In genomic region chr16:91378991-91379390, GRCm38 (mm10) we compare ENCODE assay signal across 11 mouse cellular contexts. TPM values are rescaled to one million over a fixed set of nuclear protein-coding genes. Genes with fewer than 3 reads are reported as not detected.
DNase-seq lines count a peak whose midpoint lies in the region; ATAC-seq and TF ChIP-seq lines count a peak whose summit lies in the region.
"Had no signal": no experiment of that assay in that cellular context is flagged by ENCODE, and none has a peak within 500 bp of the region (broad histone marks: within the 10 kb centered on the region; RNA-seq: fewer than 3 reads in every experiment).

No protein-coding gene starts in this region.

- peak overlapping the region; percentile 75; the same call in 1 of the 2 replicates for H3K27ac ChIP-seq in kidney, embryonic 16.5 days (ENCODE audit: low read length)
- H3K27ac ChIP-seq in embryonic facial prominence, embryonic 12.5 days, result peak overlapping the region; percentile 64
- peak overlapping the region; percentile 65 for H3K27ac ChIP-seq in hindbrain, postnatal 0 days
- H3K27ac ChIP-seq in neural tube, embryonic 14.5 days (ENCODE audit: low read depth, low read length), result peak overlapping the region; percentile 2; the same call in 1 of the 2 replicates

- H3K4me3 ChIP-seq in kidney, embryonic 16.5 days (ENCODE audit: low read length), result 0 out of 2 replicates have a peak overlapping the region, but pooled peaks have one; percentile 6
- no peak overlapping the region for H3K4me3 ChIP-seq in embryonic facial prominence, embryonic 12.5 days
- no peak overlapping the region for H3K4me3 ChIP-seq in hindbrain, postnatal 0 days (ENCODE audit: low read length)
- no peak overlapping the region for H3K4me3 ChIP-seq in neural tube, embryonic 14.5 days (ENCODE audit: low read depth, low read length)

- ATAC-seq in kidney, embryonic 16.5 days (ENCODE audit: low FRiP score, low TSS enrichment), result peak; percentile 78
- ATAC-seq in embryonic facial prominence, embryonic 12.5 days (ENCODE audit: insufficient number of reproducible peaks, insufficient read depth, low FRiP score, low TSS enrichment), result peak; percentile 65; the same call in 1 of the 2 replicates
- ATAC-seq in hindbrain, postnatal 0 days, result peak; percentile 69
- peak; percentile 44; the same call in 1 of the 2 replicates for ATAC-seq in neural tube, embryonic 14.5 days (ENCODE audit: low read depth)
- ATAC-seq: Patski had no signal

- no peaks in the 10 kb centered on the region for H3K27me3 ChIP-seq in kidney, embryonic 16.5 days (ENCODE audit: insufficient read depth, low read length)
- no peaks in the 10 kb centered on the region for H3K27me3 ChIP-seq in embryonic facial prominence, embryonic 12.5 days
- no peaks in the 10 kb centered on the region for H3K27me3 ChIP-seq in hindbrain, postnatal 0 days (ENCODE audit: insufficient read depth, low read length)
- no peaks in the 10 kb centered on the region for H3K27me3 ChIP-seq in neural tube, embryonic 14.5 days (ENCODE audit: control insufficient read depth, insufficient read depth, low read length)
- H3K27me3 ChIP-seq: Patski had no signal

- H3K36me3 ChIP-seq in kidney, embryonic 16.5 days (ENCODE audit: insufficient read depth, low read length), result peaks cover 9% of the 10 kb centered on the region
- peaks cover 14% of the 10 kb centered on the region for H3K36me3 ChIP-seq in embryonic facial prominence, embryonic 12.5 days
- peaks cover 5% of the 10 kb centered on the region for H3K36me3 ChIP-seq in hindbrain, postnatal 0 days (ENCODE audit: insufficient read depth, low read length)
- H3K36me3 ChIP-seq in neural tube, embryonic 14.5 days (ENCODE audit: control insufficient read depth, insufficient read depth, low read length), result no peaks in the 10 kb centered on the region

- no peak for TF ChIP-seq CTCF in hindbrain, postnatal 0 days (IDR thresholded peaks at IDR 0.05; ENCODE audit: low read depth)

- H3K9ac ChIP-seq in kidney, embryonic 16.5 days (replicated peaks; ENCODE audit: low read length), result 0 out of 2 replicates have a peak overlapping the region, but pooled peaks have one; percentile 5
- no peak overlapping the region for H3K9ac ChIP-seq in embryonic facial prominence, embryonic 12.5 days
- no peak overlapping the region for H3K9ac ChIP-seq in hindbrain, postnatal 0 days (replicated peaks; ENCODE audit: low read length)
- H3K9ac ChIP-seq in neural tube, embryonic 14.5 days (replicated peaks; ENCODE audit: low read depth, low read length), result no peak overlapping the region

- intact Hi-C loops in left cerebral cortex, postnatal 10 days (cut with DNase I), result loop anchor here (5.0 kb wide), 1 partner anchor 108 kb away; the partner anchor contains the start of gene Ifnar1

- DNase-seq in kidney, postnatal 14 days, result no peak
- no peak for DNase-seq in hindbrain, postnatal 0 days (ENCODE audit: low spot score)
- no peak for DNase-seq in thymus, postnatal 36 days
- no peak for DNase-seq in natural killer cell, adult 2 months (ENCODE audit: low spot score in 2 of 2)
- no peak for DNase-seq in left cerebral cortex, postnatal 10 days (ENCODE audit: extremely low spot score in 1 of 2, low spot score in 2 of 2)

- H3K4me1 ChIP-seq in kidney, embryonic 16.5 days (ENCODE audit: insufficient read depth, low read length), result peaks cover 23% of the 10 kb centered on the region
- peaks cover 11% of the 10 kb centered on the region for H3K4me1 ChIP-seq in embryonic facial prominence, embryonic 12.5 days
- no peaks in the 10 kb centered on the region for H3K4me1 ChIP-seq in hindbrain, postnatal 0 days (ENCODE audit: insufficient read depth, low read length)
- H3K4me1 ChIP-seq in neural tube, embryonic 14.5 days (ENCODE audit: control insufficient read depth, insufficient read depth, low read length), result peaks cover 1% of the 10 kb centered on the region; the same call in 1 of the 2 replicates

- H3K9me3 ChIP-seq in kidney, embryonic 16.5 days (ENCODE audit: low read length), result no peaks in the 10 kb centered on the region
- no peaks in the 10 kb centered on the region for H3K9me3 ChIP-seq in embryonic facial prominence, embryonic 12.5 days
- no peaks in the 10 kb centered on the region for H3K9me3 ChIP-seq in hindbrain, postnatal 0 days (ENCODE audit: low read length)
- no peaks in the 10 kb centered on the region for H3K9me3 ChIP-seq in neural tube, embryonic 14.5 days (ENCODE audit: control insufficient read depth, low read length)

- H3K4me2 ChIP-seq in kidney, embryonic 16.5 days (replicated peaks; ENCODE audit: low read depth, low read length), result peak overlapping the region; percentile 45
- H3K4me2 ChIP-seq in embryonic facial prominence, embryonic 12.5 days (replicated peaks), result peak overlapping the region; percentile 9; the same call in 1 of the 2 replicates
- no peak overlapping the region for H3K4me2 ChIP-seq in hindbrain, postnatal 0 days (ENCODE audit: low read depth, low read length)
- H3K4me2 ChIP-seq in neural tube, embryonic 14.5 days (ENCODE audit: low read depth, low read length), result no peak overlapping the region

- WGBS in kidney, embryonic 16.5 days, result 20% methylated on average over 9 of the region's 9 CpGs
- WGBS in embryonic facial prominence, embryonic 12.5 days, result 11% methylated on average over 9 of the region's 9 CpGs
- 39% methylated on average over 9 of the region's 9 CpGs for WGBS in hindbrain, postnatal 0 days
- WGBS in neural tube, embryonic 14.5 days, result 18% methylated on average over 9 of the region's 9 CpGs

RNA-seq across cellular contexts. Expression of gene Ifnar2, which starts 6.4 kb away (rescaled TPM):
- 55.5 and 56.2 TPM in 2 replicates for polyA plus RNA-seq in kidney, embryonic 16.5 days (2015; fragmentation: Nextera tagmentation; extraction: Ambion mirVana)
- 42.6 and 44.1 TPM in 2 replicates for polyA plus RNA-seq in embryonic facial prominence, embryonic 12.5 days (2016; fragmentation: Nextera tagmentation; extraction: Ambion mirVana)
- total RNA-seq in hindbrain, postnatal 0 days (2014; rRNA removed), result 18.3 and 20.9 TPM in 2 replicates
- 49.9 and 51.7 TPM in 2 replicates for polyA plus RNA-seq in hindbrain, postnatal 0 days (2015; fragmentation: Nextera tagmentation; extraction: Ambion mirVana)
- polyA plus RNA-seq in neural tube, embryonic 14.5 days (2014; fragmentation: Nextera tagmentation; extraction: Ambion mirVana), result 33.8 and 40.6 TPM in 2 replicates
- 10 to 100 TPM; 20.9 to 22.0 TPM for total RNA-seq in left cerebral cortex, postnatal 10 days (2021)

RNA-seq across cellular contexts. Expression of gene Gm21970, which starts 12.5 kb away (rescaled TPM):
- polyA plus RNA-seq in kidney, embryonic 16.5 days (2015; fragmentation: Nextera tagmentation; extraction: Ambion mirVana), result not detected in 2 replicates
- not detected in 2 replicates for polyA plus RNA-seq in embryonic facial prominence, embryonic 12.5 days (2016; fragmentation: Nextera tagmentation; extraction: Ambion mirVana)
- not detected in 2 replicates for total RNA-seq in hindbrain, postnatal 0 days (2014; rRNA removed)
- polyA plus RNA-seq in hindbrain, postnatal 0 days (2015; fragmentation: Nextera tagmentation; extraction: Ambion mirVana), result not detected in 2 replicates
- not detected in 2 replicates for polyA plus RNA-seq in neural tube, embryonic 14.5 days (2014; fragmentation: Nextera tagmentation; extraction: Ambion mirVana)
- total RNA-seq in left cerebral cortex, postnatal 10 days (2021), result not detected
- polyA plus RNA-seq: limb, embryonic 11.5 days; spleen, adult 2 months had no signal

RNA-seq across cellular contexts. Expression of gene Il10rb, which starts 27.0 kb away (rescaled TPM):
- 38.8 and 45.1 TPM in 2 replicates for polyA plus RNA-seq in kidney, embryonic 16.5 days (2015; fragmentation: Nextera tagmentation; extraction: Ambion mirVana)
- polyA plus RNA-seq in embryonic facial prominence, embryonic 12.5 days (2016; fragmentation: Nextera tagmentation; extraction: Ambion mirVana), result 14.1 TPM in 2 replicates
- total RNA-seq in hindbrain, postnatal 0 days (2014; rRNA removed), result 4.2 and 7.1 TPM in 2 replicates
- 14.6 and 14.8 TPM in 2 replicates for polyA plus RNA-seq in hindbrain, postnatal 0 days (2015; fragmentation: Nextera tagmentation; extraction: Ambion mirVana)
- polyA plus RNA-seq in neural tube, embryonic 14.5 days (2014; fragmentation: Nextera tagmentation; extraction: Ambion mirVana), result 7.1 and 13.7 TPM in 2 replicates
- 1 to 10 TPM; 7.9 to 8.9 TPM for total RNA-seq in left cerebral cortex, postnatal 10 days (2021)

Comparison
In these comparisons a context has a peak if more than half of its experiments do, and no peak if none do; other contexts are left out.
1. H3K27ac ChIP-seq: peak in every context shown above with its lines; median percentile 75 in kidney, embryonic 16.5 days; 65 in hindbrain, postnatal 0 days; 64 in embryonic facial prominence, embryonic 12.5 days; 2 in neural tube, embryonic 14.5 days.
2. H3K4me2 ChIP-seq: peak in kidney, embryonic 16.5 days (single experiment) and embryonic facial prominence, embryonic 12.5 days (single experiment); none in hindbrain, postnatal 0 days (single experiment) and neural tube, embryonic 14.5 days (single experiment).
3. Peak in every context shown above with its lines, with median percentiles within 50 percentile points of each other: ATAC-seq.